Mouse (Mus musculus) frontal cortex, postnatal 25 days (tissue): ENCODE data around the gene Gm26897.

Source experiments
- DNase-seq, 2 experiments: peaks; one replicate each; pipeline ENCODE4 v3.0.0; 2022; ENCODE audit warnings: low spot score in 2 of 2

The Gm26897 gene

DNA sequence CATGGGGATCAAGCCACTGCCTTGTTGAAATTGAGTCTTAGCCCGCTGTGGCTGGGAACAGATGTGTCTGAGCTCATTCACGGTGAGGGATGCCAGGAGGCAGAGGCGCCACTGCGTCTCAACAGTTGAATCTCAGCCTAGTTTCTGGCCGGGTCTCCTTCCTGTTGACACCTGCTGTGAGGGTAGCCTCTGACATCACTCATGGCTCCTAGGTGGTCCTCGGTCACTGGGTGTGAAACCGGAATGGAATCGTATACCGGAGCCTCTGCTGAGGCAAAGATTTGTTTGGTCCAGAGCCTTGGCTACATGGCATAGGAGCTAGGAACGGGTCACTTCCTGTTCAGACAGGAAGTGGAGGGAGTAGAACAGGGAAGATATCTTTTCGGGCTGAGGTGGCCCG is at the start of gene Gm26897:
Gene Gm26897, plus strand, starts transcription at position 74 of the 400 bp plus-strand sequence.
- no peak for DNase-seq

DNA sequence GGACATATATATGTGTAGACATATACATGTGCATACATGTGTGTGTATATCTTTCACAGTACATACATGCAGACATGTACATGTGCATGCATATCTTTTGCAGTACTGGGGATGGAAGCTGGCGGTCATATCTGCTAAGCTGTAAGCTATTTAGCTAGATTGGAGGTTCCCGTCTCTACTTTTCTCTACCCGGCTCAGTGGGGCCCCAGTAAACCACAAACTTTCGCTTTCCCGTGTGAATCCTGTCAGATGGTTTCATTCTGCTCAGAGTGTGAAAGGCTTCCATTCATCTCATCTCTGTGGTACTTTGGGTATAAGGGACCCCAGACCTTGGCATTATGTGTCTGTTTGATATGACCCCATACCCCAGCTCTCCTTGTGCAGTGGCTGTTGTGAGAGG is 46.4 kb upstream of the Gm26897 start:
- DNase-seq, result no peak

DNA sequence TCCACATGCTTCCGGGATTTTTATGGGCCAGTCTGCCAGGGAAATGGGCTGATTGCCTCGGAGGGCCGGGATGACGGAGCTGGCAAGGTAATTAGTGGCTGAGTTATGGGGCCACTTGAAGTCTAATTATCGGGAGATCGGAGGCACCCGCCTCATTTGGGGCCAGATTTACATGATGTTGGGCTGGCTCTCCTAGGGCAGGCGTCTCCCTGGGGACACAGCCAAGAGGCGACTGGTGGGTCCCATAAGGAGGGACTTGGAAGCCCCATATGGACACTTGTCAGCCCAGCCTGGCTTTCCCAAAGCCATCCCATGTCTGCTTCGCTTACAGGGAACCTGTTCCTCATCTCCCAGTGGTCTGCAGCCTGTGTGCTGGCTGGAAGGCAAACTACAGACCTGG is 45.1 kb upstream of the Gm26897 start:
- DNase-seq, result no peak

DNA sequence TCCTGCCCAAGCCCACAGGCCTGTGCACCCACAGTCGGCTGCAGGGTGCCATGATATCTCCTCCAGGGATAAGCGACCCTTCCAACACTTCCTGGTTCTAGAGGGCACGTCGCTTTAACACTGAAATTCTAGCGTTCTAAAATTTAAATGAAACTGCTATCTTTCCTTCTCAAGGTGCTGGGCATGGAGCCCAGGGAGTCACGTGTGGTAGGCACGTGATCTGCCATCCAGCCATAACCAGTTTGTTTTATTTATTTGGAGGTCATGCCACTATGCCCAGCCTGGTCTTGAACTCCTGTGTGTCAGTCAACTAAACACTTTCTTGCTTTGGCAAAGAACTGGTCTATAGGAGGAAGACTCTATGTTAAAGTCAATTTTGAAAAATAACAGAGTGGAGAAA is 35.7 kb upstream of the Gm26897 start:
- no peak for DNase-seq

DNA sequence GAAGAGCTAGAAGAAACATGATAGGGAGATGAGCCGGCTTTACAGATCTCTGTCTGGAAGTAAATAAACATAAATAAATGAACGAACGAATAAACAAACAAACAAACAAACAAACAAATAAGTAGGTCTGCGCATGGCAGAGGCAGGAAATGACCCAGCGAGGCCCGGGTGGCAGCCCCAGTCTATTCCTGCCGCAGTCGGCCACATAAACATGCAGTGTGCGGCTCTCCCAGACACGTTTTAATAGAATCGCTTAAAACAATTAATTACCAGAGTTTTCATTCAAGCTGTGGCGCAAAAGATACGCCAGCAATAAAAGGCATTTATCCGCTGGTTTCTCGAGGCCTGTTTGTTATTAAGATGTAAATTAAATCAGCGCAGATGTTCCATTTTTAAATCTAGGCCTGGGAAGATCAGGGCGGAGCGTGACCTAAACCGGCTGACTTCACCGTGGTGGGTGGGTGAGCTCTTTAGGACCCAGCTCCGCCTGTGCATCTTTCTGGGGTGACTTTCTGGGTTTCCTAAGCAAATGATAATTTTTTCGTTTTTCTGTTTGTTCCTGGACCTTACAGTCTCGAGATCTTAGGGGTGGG is 33.9 kb upstream of the Gm26897 start:
- no peak for DNase-seq

DNA sequence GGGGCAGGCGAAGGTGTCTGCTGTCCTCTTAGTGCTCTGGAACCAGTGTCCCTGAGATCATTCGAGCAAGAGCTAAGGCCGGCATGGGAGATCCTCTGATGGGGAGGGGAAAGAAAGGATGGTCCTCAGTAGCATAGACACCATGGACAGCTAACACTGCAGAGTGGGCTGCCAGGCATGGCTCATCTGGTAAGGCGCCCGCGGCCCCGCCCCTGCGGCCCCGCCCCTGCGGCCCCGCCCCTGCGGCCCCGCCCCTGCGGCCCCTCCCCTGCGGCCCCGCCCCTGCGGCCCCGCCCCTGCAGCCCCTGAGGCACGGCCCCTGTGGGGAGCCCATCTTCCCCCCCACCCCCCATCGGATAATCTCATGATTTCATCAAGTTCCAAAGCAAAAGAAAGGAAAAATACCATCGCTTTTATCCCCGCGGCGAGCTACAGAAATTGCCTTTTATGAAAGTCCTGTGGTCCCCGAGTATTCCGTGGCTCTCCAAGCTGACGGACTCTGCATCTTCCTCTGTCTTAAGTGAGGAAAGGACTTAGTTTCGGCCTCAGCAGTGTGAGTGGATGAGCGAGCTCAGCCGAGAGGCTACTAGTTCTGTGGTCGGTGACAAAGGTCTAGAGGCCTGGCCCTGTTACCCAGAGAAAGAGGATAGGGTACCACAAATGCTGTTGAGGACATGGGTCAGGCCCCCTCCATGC is 31.9 kb upstream of the Gm26897 start:
- no peak for DNase-seq

DNA sequence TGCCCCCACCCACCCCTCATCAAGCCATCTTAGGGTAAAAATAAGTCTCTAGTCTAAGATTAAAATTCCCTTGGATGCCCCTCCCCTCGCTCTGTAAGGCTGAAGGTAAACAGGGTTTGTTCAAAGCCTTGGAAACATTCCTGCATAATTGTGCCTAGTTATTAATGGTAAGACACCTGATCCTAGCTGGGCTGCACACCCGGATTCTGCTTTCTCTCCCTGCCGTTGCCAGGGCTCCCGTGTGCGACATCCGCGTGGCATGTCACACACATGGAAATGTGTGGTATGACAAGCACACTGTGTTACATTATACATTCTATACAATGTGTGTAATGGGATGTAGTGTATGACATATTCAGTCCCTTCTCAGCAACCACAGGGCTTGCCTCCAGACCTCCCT is 30.1 kb upstream of the Gm26897 start:
- no peak for DNase-seq

DNA sequence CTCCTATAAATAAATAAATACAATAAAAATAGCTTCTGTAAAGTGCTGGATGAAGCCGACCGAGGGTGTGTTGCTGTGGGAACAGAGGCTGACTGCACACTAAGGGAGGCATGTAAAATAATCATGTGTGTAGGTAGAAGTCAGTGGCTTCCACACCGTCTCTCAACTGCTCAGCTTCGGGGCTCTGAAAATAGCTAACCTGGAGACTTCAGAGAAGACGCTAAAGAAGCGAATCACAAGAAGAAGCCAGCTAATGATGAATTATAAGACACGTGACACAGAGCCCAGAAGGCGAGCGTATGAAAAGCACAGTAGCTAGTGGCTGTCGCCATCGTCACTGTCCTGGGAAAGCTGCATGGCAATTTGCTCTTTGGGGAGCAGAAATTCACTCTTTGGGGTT is 29.4 kb upstream of the Gm26897 start:
- DNase-seq, result no peak

DNA sequence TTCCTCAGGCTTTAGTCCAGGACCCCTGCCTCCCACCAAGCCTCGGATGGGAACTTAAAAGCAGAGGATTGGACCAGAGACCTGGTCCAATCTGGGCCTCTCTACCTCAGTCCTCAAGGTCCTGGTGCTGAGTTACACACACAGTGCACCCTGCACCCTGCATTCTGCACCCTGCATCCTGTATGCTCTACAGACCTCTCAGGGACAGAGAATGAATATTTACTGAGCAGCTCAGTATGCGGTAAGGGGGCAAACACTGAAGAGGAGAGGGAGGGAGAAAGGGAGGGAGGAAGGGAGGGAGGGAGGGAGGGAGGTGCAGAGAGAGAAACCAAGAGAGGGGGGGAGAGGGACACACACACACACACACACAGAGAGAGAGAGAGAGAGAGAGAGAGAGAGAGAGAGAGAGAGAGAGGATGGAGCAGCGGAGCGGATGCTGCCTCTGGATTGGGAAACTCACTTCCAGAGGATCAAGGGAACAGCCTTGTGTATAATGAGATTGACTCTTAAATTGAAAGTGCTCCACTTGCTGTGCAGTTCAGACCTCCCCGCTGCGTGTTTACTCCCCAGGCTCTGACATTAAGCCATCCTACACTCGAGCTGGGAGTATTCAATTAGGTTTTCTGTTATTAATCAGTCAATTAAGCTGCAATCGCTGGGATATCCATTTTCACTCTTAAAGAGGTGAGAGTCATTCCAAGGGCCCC is 24.4 kb upstream of the Gm26897 start:
- no peak for DNase-seq

DNA sequence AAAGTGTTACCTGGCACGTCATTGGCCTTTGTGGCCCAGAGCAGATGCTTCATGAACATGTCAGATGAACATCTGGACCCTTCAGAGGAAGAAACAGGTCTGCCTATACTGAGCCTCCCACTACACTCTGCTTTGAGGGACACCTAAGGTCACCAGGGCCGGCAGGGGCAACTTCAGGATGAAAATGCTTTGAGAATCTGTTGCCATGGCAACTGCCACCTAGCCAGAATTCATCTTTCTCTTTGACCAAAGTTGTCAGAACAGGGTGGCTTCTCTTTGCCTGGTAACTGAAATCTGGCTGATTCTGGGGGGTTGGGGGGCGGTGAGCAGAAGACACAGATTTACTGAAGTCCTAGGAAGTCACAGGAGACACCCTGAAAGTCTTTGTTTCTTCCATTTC is 14.7 kb upstream of the Gm26897 start:
- no peak for DNase-seq

DNA sequence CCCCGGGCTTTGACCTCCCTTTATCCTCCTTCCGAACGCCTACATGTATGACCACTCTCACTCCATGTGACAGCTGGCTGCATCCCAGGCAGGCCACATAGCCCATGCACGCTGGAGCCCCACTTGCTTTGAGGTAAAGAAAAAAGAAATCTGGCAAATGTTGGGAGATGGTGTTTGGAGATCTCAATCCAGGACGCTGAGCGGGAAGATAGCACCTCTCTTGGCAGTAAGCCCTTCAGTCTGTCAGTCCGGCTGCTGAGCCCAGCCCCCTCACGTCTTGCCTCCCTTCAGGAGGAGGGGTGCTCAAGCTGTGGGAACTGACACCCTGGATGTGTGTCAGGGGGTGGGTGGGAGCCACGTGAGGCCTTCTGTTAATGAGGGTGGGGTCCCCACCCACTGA is 13.0 kb upstream of the Gm26897 start:
- DNase-seq, result no peak

DNA sequence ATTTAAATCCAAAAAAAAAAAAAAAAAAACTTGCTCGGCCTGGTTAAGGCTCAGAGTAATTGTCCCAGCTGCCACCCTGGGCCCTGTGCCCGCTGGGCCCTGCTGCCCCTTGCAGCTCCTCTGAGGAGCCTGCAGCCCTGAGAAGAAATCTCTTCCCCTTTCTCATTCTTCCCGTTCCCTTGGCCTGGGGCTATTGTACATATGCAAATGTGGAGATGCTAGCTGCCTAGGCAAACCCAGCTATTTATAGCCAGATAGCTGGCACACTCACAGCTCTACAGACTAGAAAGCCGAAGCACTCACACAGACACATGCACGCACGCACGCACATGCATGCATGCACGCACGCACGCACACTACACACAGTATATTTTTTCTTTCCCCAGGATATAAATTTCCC is 9.0 kb upstream of the Gm26897 start:
- DNase-seq, result no peak

DNA sequence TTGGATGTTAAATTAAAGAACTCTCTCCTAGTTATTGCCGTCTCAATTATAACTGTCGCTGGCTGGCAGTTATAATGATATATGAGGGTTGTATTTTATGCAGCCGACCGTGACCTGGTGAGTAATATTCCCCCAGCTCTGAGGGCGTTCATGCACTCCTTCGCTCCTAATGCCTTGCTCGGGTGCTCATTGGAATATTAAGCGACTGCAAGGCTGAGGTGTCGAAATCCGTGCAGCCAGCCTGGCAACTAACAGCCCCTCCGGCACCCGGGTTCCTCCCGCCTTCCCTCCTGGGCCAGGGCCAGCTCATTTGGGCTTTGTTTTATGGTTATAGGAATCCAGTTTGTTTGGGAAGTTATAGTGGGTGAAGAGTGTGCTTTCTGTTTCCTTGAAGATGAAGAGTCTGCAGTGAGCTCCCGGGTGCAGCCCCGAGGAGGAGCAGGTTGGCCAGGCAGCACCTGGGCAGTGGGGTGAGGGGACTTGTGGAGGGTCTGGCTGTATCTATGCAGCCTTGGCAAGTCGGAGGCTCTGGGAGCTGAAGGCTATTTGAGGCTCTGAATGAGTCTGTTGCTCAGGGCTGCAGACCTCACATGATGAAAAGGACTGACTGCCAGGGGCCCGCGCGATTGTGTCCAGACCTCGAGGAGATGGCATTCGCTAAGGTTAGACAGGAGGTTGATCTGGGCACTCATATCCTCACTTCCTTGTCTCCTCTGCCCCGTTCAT is 8.4 kb upstream of the Gm26897 start:
- DNase-seq, result no peak

DNA sequence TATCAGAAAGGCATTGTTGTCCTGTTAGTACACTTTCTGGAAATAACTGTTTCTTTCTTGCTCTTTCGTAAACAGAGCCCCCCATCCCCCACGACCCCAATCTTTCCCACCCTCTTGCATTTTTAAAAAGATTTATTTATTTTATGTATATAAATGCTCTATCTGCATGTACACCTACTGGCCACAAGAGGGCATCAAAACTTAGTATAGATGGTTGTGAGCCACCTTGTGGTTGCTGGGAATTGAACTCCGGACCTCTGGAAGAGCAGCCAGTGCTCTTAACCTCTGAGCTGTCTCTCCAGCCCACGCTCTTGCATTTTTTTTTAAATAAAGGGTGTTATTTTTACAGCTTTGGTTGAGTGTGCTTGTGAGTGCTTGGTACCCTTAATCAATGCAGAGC is 5.3 kb upstream of the Gm26897 start:
- DNase-seq, result no peak

DNA sequence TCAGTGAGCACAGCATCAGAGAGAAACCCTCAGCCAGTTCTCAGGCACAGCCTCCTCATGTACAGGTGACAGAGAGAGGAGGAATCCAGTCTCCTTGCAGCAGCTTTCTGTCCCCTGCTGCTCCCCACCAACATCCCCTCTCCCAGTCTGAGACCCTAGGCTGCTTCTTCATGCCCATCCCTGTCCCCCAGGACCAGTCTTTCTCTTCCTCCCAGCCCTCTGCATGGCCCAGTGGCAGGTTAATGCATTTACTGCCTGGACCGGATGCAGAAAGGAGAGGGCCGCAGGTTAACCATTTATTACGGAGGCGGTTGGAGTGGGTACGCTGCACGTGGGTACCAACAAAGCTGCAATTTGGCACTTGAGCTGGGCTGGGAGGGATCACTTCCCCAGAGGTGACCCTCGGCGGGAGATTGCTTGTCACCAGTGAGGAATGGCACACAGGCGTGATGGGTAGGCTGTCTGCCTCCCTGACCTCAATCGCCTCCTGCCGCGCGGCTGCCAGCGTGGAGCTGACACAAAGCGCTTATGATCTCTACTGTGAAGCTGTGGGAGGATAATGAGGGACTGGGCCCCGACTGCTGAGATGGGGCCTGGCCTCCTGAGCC is 3.1 kb upstream of the Gm26897 start:
- no peak for DNase-seq

DNA sequence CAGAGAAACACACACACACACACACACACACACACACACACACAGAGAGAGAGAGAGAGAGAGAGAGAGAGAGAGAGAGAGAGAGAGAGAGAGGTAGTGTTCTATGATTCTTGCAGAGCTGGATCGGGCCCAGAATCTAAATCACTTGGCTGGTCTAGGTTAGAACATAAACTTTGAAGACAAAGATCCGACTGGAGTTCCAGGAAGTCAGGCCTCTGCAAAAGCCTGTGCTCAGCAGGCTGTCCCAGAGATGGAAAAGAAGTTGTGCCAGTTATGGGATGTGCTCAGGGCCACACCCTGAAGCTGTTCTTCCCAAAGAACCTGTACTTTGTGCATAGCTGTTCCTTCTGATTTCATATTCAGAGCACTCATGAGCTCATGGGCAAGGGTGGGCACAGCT is 1.5 kb upstream of the Gm26897 start:
- no peak for DNase-seq

DNA sequence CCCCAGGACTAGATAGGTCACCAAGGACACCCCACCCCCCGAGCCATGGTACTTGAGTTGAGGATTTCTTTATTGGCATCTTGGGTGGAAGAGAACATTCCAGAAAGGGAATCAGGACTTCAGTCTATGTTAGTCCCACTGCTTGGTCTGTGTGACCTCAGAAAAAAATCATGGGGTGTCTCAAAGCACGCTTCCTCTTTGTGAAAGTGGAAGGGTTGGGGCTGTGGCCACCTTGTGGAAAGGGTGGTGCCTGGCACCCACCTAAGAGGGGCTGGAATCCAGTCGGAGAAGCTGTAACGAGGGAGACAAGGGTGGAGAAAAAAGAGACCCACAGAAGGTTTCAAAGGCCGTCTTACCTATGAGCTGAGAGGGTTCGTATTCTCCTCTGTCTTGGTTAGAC is 5.8 kb downstream of the Gm26897 start:
- no peak for DNase-seq

DNA sequence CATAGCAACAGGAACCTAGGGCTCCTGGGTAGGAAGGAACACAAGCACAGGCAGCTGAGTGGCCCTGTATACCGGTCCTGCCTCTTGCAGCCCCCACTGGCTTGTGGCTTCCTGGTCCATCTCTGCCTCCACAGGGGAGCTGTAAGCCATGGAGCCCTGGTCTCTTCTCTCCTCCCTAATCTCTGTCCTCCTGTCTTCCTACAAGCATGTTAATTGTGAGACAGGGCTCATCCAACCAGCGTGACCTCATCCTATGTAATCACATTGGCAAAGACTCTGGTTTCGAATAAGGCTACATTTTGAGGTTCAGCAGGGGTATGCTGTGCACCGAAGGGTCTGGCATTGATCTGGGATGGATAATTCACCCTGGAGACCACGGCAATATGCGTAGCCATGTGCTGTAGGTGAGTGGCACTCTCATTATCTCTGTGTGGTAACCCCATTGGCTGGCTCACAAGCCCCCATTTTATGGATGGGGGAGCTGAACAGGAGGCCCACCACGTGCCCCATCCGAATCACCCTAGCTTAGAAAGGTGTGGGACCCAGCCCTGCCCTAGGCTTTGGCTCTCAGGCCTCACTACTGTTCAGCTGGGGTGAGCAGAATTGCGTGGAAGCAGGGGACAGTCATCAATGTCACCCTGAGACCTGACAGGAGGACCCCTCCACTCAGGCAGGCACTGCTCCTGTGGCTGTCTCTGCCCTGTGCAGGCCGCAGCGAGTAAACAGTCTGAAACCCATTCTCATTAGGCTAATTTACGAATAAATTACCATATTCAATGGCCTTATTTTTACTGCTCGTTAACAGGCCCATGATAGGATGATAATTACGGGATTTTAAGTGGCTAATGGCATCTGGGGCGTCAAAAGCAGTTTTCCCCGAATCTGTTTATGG is 6.9 kb downstream of the Gm26897 start:
- no peak for DNase-seq

DNA sequence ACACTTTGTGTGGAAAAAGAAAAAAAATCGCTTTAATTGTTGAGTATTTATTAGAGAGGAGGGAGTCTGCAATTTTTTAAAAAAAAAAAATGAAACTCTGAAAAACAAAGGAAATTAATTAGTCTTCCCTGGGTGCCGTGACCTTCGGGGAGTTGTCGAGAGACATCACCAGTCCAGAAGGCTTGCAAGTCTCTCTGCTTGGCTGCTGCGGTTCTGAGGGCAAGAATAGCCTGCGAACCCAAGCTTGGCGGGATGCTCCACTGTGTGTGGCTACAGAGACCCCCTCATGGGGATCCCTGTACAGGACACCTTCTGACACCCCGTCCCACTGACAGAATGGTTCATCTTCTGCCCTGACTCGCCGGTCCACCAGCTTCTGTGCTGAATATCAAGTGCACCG is 7.6 kb downstream of the Gm26897 start:
- no peak for DNase-seq

DNA sequence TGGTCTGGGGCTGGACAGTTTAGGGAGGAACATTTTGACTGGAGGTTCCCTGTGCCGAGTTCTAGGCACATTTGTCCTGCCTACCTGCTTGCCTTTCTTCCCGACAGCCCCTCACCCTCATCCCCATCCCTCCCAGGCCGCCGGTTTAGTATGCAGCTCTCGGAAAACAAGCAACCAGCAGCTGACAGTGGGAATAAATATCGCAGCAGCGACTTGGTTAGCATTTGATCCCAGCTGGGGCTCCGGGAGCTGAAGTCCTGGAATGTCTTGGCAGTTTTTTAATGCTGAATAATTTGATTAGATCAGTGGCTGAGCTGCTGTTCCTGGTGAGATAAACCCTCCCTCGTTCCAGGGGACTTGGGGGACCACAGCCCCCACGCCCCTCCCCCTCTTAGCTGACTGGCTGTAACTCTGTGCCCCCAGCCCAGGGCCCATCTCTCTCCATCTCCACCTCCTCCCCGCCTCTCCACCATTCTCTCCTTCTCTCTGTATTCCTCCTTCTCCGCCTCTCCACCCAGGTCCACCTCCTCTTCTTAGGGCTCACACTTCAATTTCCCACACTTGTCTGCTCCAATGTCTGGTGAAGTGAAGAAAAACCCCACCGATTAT is 8.7 kb downstream of the Gm26897 start:
- DNase-seq, result no peak

DNA sequence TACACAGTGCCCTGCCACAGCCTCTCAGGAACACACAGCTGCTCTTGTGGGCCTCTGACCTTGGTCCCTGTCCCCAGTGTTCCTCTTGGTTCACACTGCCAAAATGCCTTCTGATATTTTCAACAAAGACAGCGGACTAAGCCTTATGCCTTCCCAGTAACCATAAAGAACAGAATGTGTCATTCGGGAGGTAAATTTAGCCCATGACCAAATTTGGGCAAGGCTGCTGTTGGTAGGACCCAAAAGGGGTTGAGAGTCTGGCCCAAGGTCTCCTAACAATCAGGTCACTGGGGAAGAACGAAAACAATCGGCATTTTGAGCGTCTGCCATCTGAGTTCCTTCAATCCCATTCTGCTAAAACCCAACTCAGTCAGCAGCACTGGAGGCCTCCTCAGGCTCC is 15.9 kb downstream of the Gm26897 start:
- DNase-seq, result no peak
